Mouse (Mus musculus) heart, embryonic 14.5 days (tissue): ENCODE results near the gene Mettl7a2. TPM values are rescaled to one million over a fixed set of nuclear protein-coding genes. Genes with fewer than 3 reads are reported as not detected.
"Not testable (repeated sequence)": the region's sequence is repeated elsewhere in the genome, so short reads cannot be mapped to it uniquely, and the experiment has no call there.

ENCODE experiments used
- ATAC-seq: fragments of 200-750 bp; cut with Nextera tagmentation; 2 replicates; pipeline ENCODE4 v1.8.0; 2017; ENCODE audit warnings: low read depth, moderate TSS enrichment; ENCODE audit not compliant: insufficient number of reproducible peaks, insufficient read depth, low FRiP score
- H3K27ac ChIP-seq, 2 experiments: fragments of 200-500 bp in 1 of 2; fragments of 300-500 bp in 1 of 2; sonication (generic) in 1 of 2; replicated peaks in 1 of 2; 2 replicates each; pipeline ENCODE4 v1.5.1; 2012 to 2014; ENCODE audit warnings: low read depth in 2 of 2, low read length in 2 of 2, control low read depth in 1 of 2, mild to moderate bottlenecking in 1 of 2, mixed read lengths in 1 of 2; ENCODE audit not compliant: control insufficient read depth in 1 of 2, insufficient read depth in 1 of 2
- H3K27me3 ChIP-seq: fragments of 300-500 bp; sonication (generic); 2 replicates; pipeline ENCODE4 v1.6.1; 2014; ENCODE audit warnings: mild to moderate bottlenecking, low read length, control low read depth; ENCODE audit not compliant: control insufficient read depth, insufficient read depth
- H3K36me3 ChIP-seq: fragments of 300-500 bp; sonication (generic); 2 replicates; pipeline ENCODE4 v1.6.1; 2014; ENCODE audit warnings: mild to moderate bottlenecking, control low read depth, low read length, mixed read lengths; ENCODE audit not compliant: control insufficient read depth, insufficient read depth
- H3K4me1 ChIP-seq, 2 experiments: fragments of 200-500 bp in 1 of 2; fragments of 300-500 bp in 1 of 2; sonication (generic) in 1 of 2; 2 replicates each; pipeline ENCODE4 v1.6.1; 2012 to 2014; ENCODE audit warnings: low read length in 2 of 2, control low read depth in 1 of 2, mixed read lengths in 1 of 2; ENCODE audit not compliant: control insufficient read depth in 2 of 2, insufficient read depth in 2 of 2
- H3K4me2 ChIP-seq: fragments of 300-500 bp; sonication (generic); 2 replicates; pipeline ENCODE4 v1.6.1; 2014; ENCODE audit warnings: mild to moderate bottlenecking, low read length
- H3K4me3 ChIP-seq, 2 experiments: fragments of 200-500 bp in 1 of 2; fragments of 300-500 bp in 1 of 2; sonication (generic) in 1 of 2; 2 replicates each; pipeline ENCODE4 v1.5.1; 2012 to 2014; ENCODE audit warnings: low read length in 2 of 2, mild to moderate bottlenecking in 2 of 2, control low read depth in 1 of 2, low read depth in 1 of 2, moderate library complexity in 1 of 2; ENCODE audit not compliant: control insufficient read depth in 1 of 2, insufficient read depth in 1 of 2
- H3K9ac ChIP-seq: fragments of 300-500 bp; sonication (generic); 2 replicates; pipeline ENCODE4 v1.6.1; 2014; ENCODE audit warnings: mild to moderate bottlenecking, low read length
- H3K9me3 ChIP-seq: fragments of 300-500 bp; sonication (generic); 2 replicates; pipeline ENCODE4 v1.6.1; 2016; ENCODE audit warnings: low read length, control low read depth; ENCODE audit not compliant: control insufficient read depth
- WGBS: fragments of 180-500 bp; shearing (Covaris S2); extraction: QIAGEN DNeasy Blood & Tissue Kit; methylation state at CpG from one replicate; pipeline ENCODE4 v1.1.7; 2014; 5-methylcytosine and 5-hydroxymethylcytosine counted together
- polyA plus RNA-seq: library from polyadenylated mRNA; unstranded; fragments of >200 nt; fragmentation: Nextera tagmentation; extraction: Ambion mirVana; gene quantifications from 2 replicates; pipeline ENCODE4 v1.2.1, GENCODE M21; 2014

Gene Mettl7a2
- polyA plus RNA-seq, 1 experiment from 2014 or later, result not detected

DNA sequence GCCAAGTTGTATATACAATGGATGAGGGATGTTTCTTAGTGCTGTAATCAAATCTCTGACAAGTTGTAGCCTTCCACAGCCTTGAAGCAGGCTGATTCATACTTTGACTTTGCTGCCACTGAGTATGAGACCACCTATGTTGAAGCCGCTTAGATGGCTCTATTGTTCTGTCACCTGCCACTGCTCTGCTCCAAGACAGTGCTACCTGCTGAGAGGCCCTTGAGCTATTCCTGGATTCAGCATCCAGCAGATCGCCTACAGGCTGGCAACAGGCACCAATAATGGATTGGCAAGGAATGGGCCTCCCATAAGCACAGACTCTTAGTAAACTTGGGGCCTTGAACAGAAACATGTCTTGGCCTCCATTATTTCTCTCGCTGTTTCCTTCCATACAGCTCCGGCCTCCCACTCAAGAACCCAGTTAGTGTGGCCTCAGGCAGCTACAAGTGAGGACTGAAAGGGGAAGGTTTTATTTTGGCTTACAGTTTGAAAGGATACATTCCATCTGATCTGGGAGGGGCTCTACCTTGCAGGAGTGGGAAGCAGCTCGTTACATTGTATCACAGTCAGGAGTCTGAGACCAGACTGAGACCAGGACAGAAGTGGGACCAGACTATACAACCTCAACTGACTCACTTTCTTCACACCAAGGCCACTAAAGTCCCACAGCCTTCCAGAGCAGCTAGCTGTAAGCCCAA lies 38.4 kb upstream of the Mettl7a2 start:
- WGBS, result 87% methylated on average over 5 of the region's 5 CpGs
- no peak overlapping the region for H3K4me2 ChIP-seq
- ATAC-seq, result no peak

DNA sequence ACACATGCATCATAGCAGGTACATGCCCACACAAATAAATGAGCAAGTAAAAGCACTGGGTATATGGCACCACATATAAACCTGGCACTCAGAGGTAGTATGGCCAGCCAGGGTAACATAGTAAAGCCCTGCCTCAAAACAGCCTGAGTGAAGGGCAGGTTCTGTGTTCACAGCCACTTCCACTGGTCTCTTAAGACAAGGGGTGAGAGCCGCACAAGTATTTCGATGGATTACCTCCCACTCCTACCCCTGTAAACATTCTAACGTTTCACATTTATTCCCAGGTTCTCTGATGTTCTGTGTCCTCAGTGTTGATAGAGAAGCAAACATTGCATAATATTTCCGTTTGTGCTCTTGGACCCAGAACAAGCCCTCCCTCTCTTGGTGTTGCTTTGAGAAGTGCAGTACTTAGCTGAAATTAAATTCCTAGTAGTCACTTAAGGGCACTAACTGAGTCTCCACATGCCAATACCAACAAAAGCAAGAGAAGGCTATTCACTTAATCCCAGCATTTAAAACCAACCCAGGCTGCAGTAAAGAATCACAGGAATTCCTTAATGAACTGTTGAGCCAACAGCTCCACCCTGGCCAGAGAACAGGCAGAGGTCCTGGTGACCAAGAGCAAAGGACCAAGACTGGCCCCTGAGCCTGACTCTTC lies 34.9 kb upstream of the Mettl7a2 start:
- H3K4me2 ChIP-seq, H3K4me3 ChIP-seq, H3K27ac ChIP-seq, H3K4me1 ChIP-seq, H3K27me3 ChIP-seq, H3K9ac ChIP-seq, H3K9me3 ChIP-seq, H3K36me3 ChIP-seq, ATAC-seq: not testable (repeated sequence)
- WGBS, result 74% methylated on average over 4 of the region's 4 CpGs

More for the DNA sequence above, 38.4 kb upstream of the Mettl7a2 start:
- Histone ChIP-seq H3K27me3 (no peaks in the 10 kb centered on the region), H3K27ac (no peak overlapping the region), H3K4me1 (no peaks in the 10 kb centered on the region), H3K9me3 (no peaks in the 10 kb centered on the region), H3K9ac (no peak overlapping the region), H3K36me3 (no peaks in the 10 kb centered on the region), H3K4me3 (no peak overlapping the region)

DNA sequence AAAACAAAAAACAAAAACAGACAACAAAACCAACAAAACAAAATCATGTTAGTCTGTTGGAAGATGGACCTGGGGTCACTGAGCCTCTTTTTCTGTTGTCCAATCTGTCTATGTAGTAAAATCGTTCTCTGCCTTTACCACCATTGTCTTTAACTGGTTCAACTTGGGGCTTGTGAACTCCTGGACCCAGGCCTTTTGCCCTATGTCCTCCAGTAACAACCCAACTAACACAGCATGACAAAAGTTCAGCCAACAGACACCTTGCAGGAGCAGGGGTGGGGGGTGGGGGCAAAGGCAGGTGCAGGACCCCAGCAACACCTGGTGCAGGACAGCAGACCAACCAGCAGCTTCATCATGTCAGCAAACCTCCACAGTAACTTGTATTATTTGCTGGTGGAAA lies 33.1 kb upstream of the Mettl7a2 start:
- 72% methylated on average over 1 of the region's 1 CpGs for WGBS
- Histone ChIP-seq H3K9ac (no peak overlapping the region), H3K36me3 (no peaks in the 10 kb centered on the region), H3K4me3 (no peak overlapping the region), H3K9me3 (no peaks in the 10 kb centered on the region), H3K27me3 (no peaks in the 10 kb centered on the region), H3K4me1 (no peaks in the 10 kb centered on the region; a peak in 1 of 4 replicates), H3K4me2 (no peak overlapping the region), H3K27ac (no peak overlapping the region)
- no peak for ATAC-seq

DNA sequence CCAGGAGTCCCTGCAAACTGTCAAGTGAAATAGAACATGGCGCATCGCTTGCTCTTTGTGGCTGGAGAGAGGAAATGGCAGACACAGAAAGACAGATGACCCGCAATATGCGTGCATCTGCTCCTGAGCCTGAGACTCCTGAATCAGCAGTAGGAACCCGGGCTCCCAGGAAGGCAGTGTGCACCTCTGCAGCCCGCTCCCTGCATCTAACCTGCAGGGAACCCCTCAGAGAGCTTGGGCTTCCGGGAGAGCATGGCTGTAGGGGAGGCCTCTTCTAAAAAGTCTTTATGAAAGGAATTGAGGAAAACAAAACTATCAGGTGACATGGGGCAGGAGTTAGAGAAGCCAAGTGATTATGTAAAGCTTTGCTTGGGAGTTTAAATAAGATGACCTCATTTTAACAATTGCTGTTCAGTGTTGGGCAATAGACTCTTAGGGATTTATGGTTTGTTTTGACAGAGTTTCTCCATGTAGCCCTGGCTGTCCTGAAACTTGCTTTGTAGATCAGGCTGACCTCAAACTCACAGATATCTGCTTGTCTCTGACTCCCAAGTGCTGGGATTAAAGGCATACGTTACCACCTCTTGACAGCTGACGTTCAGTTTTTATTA lies 32.6 kb upstream of the Mettl7a2 start:
- Histone ChIP-seq H3K27ac (no peak overlapping the region), H3K9me3 (no peaks in the 10 kb centered on the region), H3K27me3 (no peaks in the 10 kb centered on the region), H3K4me1 (no peaks in the 10 kb centered on the region; a peak in 1 of 4 replicates), H3K4me3 (no peak overlapping the region), H3K36me3 (no peaks in the 10 kb centered on the region), H3K4me2 (no peak overlapping the region), H3K9ac (no peak overlapping the region)
- WGBS, result 67% methylated on average over 9 of the region's 9 CpGs
- ATAC-seq, result no peak

DNA sequence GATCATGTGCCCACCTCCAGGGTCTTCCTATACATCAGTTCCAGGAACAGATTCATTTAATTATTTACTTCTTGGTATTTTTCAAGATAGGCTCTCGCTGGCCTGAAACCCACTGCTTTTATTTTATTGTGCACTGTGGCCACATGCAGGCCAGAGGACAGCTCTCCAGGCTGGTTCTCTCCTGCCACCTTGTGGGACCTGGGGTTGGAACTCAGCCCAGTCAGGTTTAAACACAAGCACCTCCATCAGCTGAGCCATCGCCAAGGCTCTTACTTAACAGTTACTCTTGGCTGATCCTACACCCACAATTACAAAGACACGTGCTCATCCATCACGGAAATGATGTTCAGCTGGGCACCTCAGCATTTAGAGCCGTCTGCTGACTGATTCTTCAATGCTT lies 31.9 kb upstream of the Mettl7a2 start:
- WGBS, result 43% methylated on average over 5 of the region's 5 CpGs
- ATAC-seq, result no peak
- H3K4me2 ChIP-seq, result no peak overlapping the region
- H3K4me3 ChIP-seq, result no peak overlapping the region
- no peaks in the 10 kb centered on the region for H3K36me3 ChIP-seq
- H3K27me3 ChIP-seq, result no peaks in the 10 kb centered on the region
- H3K4me1 ChIP-seq, result no peaks in the 10 kb centered on the region; a peak in 1 of 4 replicates
- no peak overlapping the region for H3K27ac ChIP-seq
- no peak overlapping the region for H3K9ac ChIP-seq
- no peaks in the 10 kb centered on the region for H3K9me3 ChIP-seq

DNA sequence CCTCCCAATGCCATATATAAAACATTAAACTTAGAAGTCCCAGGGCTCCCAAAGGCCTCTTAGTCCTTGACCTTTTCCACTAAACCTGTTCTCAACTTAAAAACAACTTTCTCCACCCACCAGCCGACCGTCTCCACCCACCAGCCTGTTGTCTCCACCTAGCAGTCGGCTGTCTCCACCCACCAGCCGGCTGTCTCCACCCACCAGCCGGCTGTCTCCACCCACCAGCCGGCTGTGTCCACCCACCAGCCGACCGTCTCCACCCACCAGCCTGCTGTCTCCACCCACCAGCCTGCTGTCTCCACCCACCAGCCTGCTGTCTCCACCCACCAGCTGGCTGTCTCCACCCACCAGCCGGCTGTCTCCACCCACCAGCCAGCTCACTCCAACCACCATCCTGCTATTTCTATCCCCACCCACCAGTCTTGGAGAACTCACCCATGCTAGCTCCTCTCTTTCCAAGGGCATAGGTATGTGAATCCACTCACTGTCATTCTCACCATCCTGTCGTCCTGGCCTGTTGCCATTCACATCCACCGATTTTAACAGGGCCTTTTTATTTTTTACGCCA lies 28.9 kb upstream of the Mettl7a2 start:
- WGBS, result 69% methylated on average over 12 of the region's 12 CpGs
- no peaks in the 10 kb centered on the region for H3K9me3 ChIP-seq
- H3K9ac ChIP-seq, result no peak overlapping the region
- no peaks in the 10 kb centered on the region for H3K27me3 ChIP-seq
- H3K4me1 ChIP-seq, result no peaks in the 10 kb centered on the region; a peak in 1 of 4 replicates
- H3K4me2 ChIP-seq, result no peak overlapping the region
- ATAC-seq, result no peak
- no peaks in the 10 kb centered on the region for H3K36me3 ChIP-seq
- H3K4me3 ChIP-seq, result no peak overlapping the region
- no peak overlapping the region for H3K27ac ChIP-seq

DNA sequence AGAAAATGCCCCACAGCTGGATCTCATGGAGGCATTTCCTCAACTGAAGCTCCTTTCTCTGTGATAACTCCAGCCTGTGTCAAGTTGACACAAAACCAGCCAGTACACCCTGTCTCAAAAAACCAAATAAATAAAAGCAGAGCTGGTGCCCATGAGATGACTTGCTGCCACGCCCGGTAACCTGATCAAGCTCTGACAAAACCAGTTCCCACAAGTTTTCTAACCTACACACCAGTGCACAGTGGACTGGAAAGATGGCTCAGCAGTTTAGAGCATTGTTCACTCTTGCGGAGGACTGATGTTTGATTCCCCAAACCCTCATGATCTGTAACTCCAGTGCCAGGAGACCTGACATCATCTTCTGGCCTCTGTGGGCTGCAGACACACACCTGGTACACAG lies 27.8 kb upstream of the Mettl7a2 start:
- H3K27me3 ChIP-seq, result no peaks in the 10 kb centered on the region
- H3K4me1 ChIP-seq, result no peaks in the 10 kb centered on the region
- no peak for ATAC-seq
- H3K4me2 ChIP-seq, result no peak overlapping the region
- H3K9me3 ChIP-seq, result no peaks in the 10 kb centered on the region
- H3K36me3 ChIP-seq, result no peaks in the 10 kb centered on the region
- WGBS, result 95% methylated on average over 3 of the region's 3 CpGs
- no peak overlapping the region for H3K9ac ChIP-seq
- no peak overlapping the region for H3K27ac ChIP-seq
- H3K4me3 ChIP-seq, result no peak overlapping the region
